Mouse (Mus musculus): ENCODE data around the gene 1700018B08Rik.

- TF ChIP-seq CTCF (IDR thresholded peaks at IDR 0.05; ENCODE audit: low read depth, low read length) (no peak), POLR2AphosphoS5 (IDR thresholded peaks at IDR 0.05; ENCODE audit: insufficient replicate concordance, low read depth, low read length) (no peak)
Measured at GRCm38 (mm10) chr8:121491633-121492032, 52.5 kb downstream of the 1700018B08Rik start.
